Mouse (Mus musculus) induced T-regulatory cell, adult 2 months (primary cell): ENCODE data around the gene Cda.

Source experiments
- DNase-seq: peaks from one replicate; pipeline ENCODE4 v3.0.0-alpha.2; 2012; ENCODE audit warnings: low read depth

Gene Cda

GRCm38 (mm10) chr4:138335036-138335435 is 32.8 kb downstream of the Cda start:
- DNase-seq: no peak

- DNase-seq: no peak
These were observed 34.7 kb downstream of the Cda start for GRCm38 (mm10) chr4:138333135-138333534.

GRCm38 (mm10) chr4:138331647-138332046 is 36.1 kb downstream of the Cda start:
- DNase-seq: no peak

GRCm38 (mm10) chr4:138330264-138330671 is 37.5 kb downstream of the Cda start:
- DNase-seq: no peak

GRCm38 (mm10) chr4:138327891-138328470 is 39.8 kb downstream of the Cda start:
- peak; percentile 58 for DNase-seq

- peak; percentile 65 for DNase-seq
These were observed 40.6 kb downstream of the Cda start for GRCm38 (mm10) chr4:138327155-138327554.

GRCm38 (mm10) chr4:138326077-138326695 is 41.6 kb downstream of the Cda start, which contains the start of gene Pink1:
TSS of gene Pink1 (minus strand) at chr4:138326307.
- peak; percentile 92 for DNase-seq

GRCm38 (mm10) chr4:138325466-138326076 is 42.2 kb downstream of the Cda start:
- DNase-seq: peak; percentile 96

GRCm38 (mm10) chr4:138324451-138324850 is 43.3 kb downstream of the Cda start:
- DNase-seq: no peak

GRCm38 (mm10) chr4:138323753-138324152 is 44.0 kb downstream of the Cda start:
- no peak for DNase-seq

GRCm38 (mm10) chr4:138322692-138323091 is 45.1 kb downstream of the Cda start:
- no peak for DNase-seq

- DNase-seq: no peak
These were observed 46.3 kb downstream of the Cda start for GRCm38 (mm10) chr4:138321488-138321887.

GRCm38 (mm10) chr4:138320711-138321110 is 47.1 kb downstream of the Cda start:
- no peak for DNase-seq

GRCm38 (mm10) chr4:138319508-138319907 is 48.3 kb downstream of the Cda start:
- DNase-seq: peak; percentile 92

GRCm38 (mm10) chr4:138318509-138319266 is 49.1 kb downstream of the Cda start:
- DNase-seq: peak; percentile 81

GRCm38 (mm10) chr4:138316369-138316768 is 51.4 kb downstream of the Cda start:
- peak; percentile 50 for DNase-seq

- DNase-seq: peak; percentile 59
These were observed 52.0 kb downstream of the Cda start for GRCm38 (mm10) chr4:138315781-138316180.

GRCm38 (mm10) chr4:138313795-138314194 is 54.0 kb downstream of the Cda start:
- no peak for DNase-seq

- no peak for DNase-seq
These were observed 54.8 kb downstream of the Cda start for GRCm38 (mm10) chr4:138313021-138313420.

- no peak for DNase-seq
These were observed 55.7 kb downstream of the Cda start for GRCm38 (mm10) chr4:138312105-138312504.

- DNase-seq: peak; percentile 72
These were observed 56.2 kb downstream of the Cda start for GRCm38 (mm10) chr4:138311595-138311994.

- no peak for DNase-seq
These were observed 57.4 kb downstream of the Cda start for GRCm38 (mm10) chr4:138310311-138310910.
